Mouse (Mus musculus) ES-E14 (cell line): ENCODE measurements around the gene Mypn. TPM values are rescaled to one million over a fixed set of nuclear protein-coding genes. Genes with fewer than 3 reads are reported as not detected.

Source experiments
- DNase-seq: peaks from one replicate; pipeline ENCODE4 v3.0.0-alpha.2; 2013; ENCODE audit warnings: low read depth, low spot score
- H3K27ac ChIP-seq: 2 replicates; pipeline ENCODE4 v1.5.1; 2012; ENCODE audit warnings: low read depth, mild to moderate bottlenecking, low read length, moderate library complexity, mixed read lengths; ENCODE audit not compliant: poor library complexity, insufficient read depth, severe bottlenecking
- H3K36me3 ChIP-seq: 2 replicates; pipeline ENCODE4 v1.6.1; 2012; ENCODE audit warnings: mild to moderate bottlenecking, low read length, moderate library complexity, mixed read lengths; ENCODE audit not compliant: control insufficient read depth, poor library complexity, insufficient read depth, severe bottlenecking
- H3K4me1 ChIP-seq, 2 experiments: fragments of 150-350 bp in 1 of 2; sonication (generic) in 1 of 2; 2 replicates each; pipeline ENCODE4 v1.6.1; 2012; ENCODE audit warnings: low read length in 2 of 2, mild to moderate bottlenecking in 1 of 2, mixed read lengths in 1 of 2; ENCODE audit not compliant: control insufficient read depth in 2 of 2, insufficient read depth in 2 of 2, poor library complexity in 1 of 2
- H3K4me3 ChIP-seq, 2 experiments: fragments of 150-350 bp in 1 of 2; sonication (generic) in 1 of 2; 2 replicates each; pipeline ENCODE4 v1.5.1; 2012; ENCODE audit warnings: low read length in 2 of 2, low read depth in 1 of 2, mild to moderate bottlenecking in 1 of 2, mixed read lengths in 1 of 2; ENCODE audit not compliant: insufficient read depth in 1 of 2, poor library complexity in 1 of 2, severe bottlenecking in 1 of 2
- H3K9ac ChIP-seq: 2 replicates; pipeline ENCODE4 v1.6.1; 2012; ENCODE audit warnings: low read depth, mild to moderate bottlenecking, low read length, mixed read lengths; ENCODE audit not compliant: poor library complexity, insufficient read depth, severe bottlenecking
- H3K9me3 ChIP-seq: fragments of 150-350 bp; sonication (generic); 2 replicates; pipeline ENCODE4 v1.6.1; 2012; ENCODE audit warnings: low read depth, mild to moderate bottlenecking, low read length; ENCODE audit not compliant: control insufficient read depth, insufficient read depth
- CHD2 ChIP-seq: IDR thresholded peaks from 2 replicates; pipeline ENCODE4 v1.6.1; 2014; ENCODE audit warnings: mild to moderate bottlenecking, low read depth, low read length, inconsistent platforms
- HCFC1 ChIP-seq: IDR thresholded peaks from 2 replicates; pipeline ENCODE4 v1.6.1; 2012; ENCODE audit warnings: low read length, inconsistent platforms, borderline replicate concordance; ENCODE audit not compliant: insufficient read depth
- MAFK ChIP-seq: IDR thresholded peaks from 2 replicates; pipeline ENCODE4 v1.6.1; 2014; ENCODE audit warnings: mild to moderate bottlenecking, low read depth, low read length, inconsistent platforms; ENCODE audit not compliant: insufficient read depth
- ZC3H11A ChIP-seq: IDR thresholded peaks from 2 replicates; pipeline ENCODE4 v1.6.1; 2012; ENCODE audit warnings: low read depth, mild to moderate bottlenecking, inconsistent platforms, low read length, borderline replicate concordance
- ZNF384 ChIP-seq: IDR thresholded peaks from 2 replicates; pipeline ENCODE4 v1.6.1; 2012; ENCODE audit warnings: low read depth, low read length, inconsistent platforms
- in situ Hi-C, 2 experiments: fragments of 600-800 bp; cut with MboI; formaldehyde crosslinking; loops; one replicate each; pipeline ENCODE4 v1.15.1; 2025; ENCODE audit warnings: low sequenced_read_pairs in 2 of 2, inconsistent platforms in 1 of 2; ENCODE audit not compliant: unreplicated experiment in 2 of 2
- total RNA-seq: library from RNA; depleted of rRNA; stranded (reverse); fragments of 300-350 nt; gene quantifications from 2 replicates; pipeline ENCODE4 v1.2.3, GENCODE M21; 2012

Gene Mypn
- total RNA-seq, 1 experiment = 1.1 TPM

DNA sequence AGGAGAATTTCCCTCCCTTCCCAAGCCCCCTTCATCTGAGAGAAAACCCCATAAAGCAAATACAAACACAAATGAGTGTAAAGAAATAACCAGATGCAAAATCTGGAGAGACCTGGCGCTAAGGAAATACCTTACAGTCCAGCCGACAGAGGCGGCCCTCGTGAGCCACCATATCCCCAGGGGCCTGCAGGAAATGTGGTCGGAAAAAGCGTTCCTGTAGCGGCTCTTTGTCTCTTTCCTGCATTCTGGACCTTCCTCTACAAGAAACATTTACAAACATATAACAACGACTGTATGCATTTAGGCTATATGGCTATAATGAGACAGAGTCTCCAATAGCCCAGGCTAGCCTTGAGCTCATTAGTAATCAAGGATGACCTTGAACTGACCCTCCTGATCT lies 80.6 kb downstream of the Mypn start:
- Histone ChIP-seq H3K4me3 (no peak overlapping the region), H3K9me3 (no peaks in the 10 kb centered on the region), H3K9ac (no peak overlapping the region), H3K27ac (no peak overlapping the region), H3K4me1 (no peaks in the 10 kb centered on the region; a peak in 1 of 4 replicates), H3K36me3 (no peaks in the 10 kb centered on the region)
- no peak for DNase-seq
- TF ChIP-seq HCFC1 = no peak
- no peak for TF ChIP-seq MAFK
- TF ChIP-seq ZNF384 = no peak
- no peak for TF ChIP-seq ZC3H11A
- TF ChIP-seq CHD2 = no peak
- in situ Hi-C loops = no loop called here

DNA sequence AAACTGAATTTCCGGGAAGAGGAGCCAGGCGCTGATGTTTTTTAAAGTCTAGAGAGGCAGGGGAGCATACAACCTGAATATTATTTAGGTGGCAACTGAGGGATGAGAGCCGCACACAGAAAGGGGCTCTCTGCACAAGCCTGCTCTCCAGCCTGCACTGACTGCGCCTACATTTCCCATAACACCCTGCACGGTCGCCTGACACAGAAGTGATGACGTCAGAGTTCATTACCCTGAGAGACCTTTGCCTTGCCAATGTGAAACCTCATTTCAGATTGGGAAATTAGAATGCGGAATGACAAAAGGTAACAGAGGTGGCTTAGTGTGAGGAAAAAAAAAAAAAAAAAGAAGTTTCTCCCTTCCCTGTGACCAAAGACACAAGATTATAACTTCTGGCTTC lies 81.2 kb downstream of the Mypn start:
- in situ Hi-C loops = no loop called here
- no peaks in the 10 kb centered on the region for H3K36me3 ChIP-seq
- no peak overlapping the region for H3K9ac ChIP-seq
- no peak overlapping the region; a peak in 1 of 4 replicates for H3K4me3 ChIP-seq
- no peak overlapping the region for H3K27ac ChIP-seq
- H3K9me3 ChIP-seq = no peaks in the 10 kb centered on the region
- no peak for TF ChIP-seq ZC3H11A
- TF ChIP-seq ZNF384 = no peak
- peak; percentile 92 for TF ChIP-seq HCFC1
- no peak for TF ChIP-seq CHD2
- no peaks in the 10 kb centered on the region; a peak in 1 of 4 replicates for H3K4me1 ChIP-seq
- peak; percentile 49 for DNase-seq

GRCm38 (mm10) chr10:63121961-63122360 lies 81.8 kb downstream of the Mypn start:
- no peak for TF ChIP-seq CHD2
- TF ChIP-seq HCFC1 = no peak
- TF ChIP-seq MAFK = no peak
- no peak for TF ChIP-seq ZNF384
- TF ChIP-seq ZC3H11A = no peak

DNA sequence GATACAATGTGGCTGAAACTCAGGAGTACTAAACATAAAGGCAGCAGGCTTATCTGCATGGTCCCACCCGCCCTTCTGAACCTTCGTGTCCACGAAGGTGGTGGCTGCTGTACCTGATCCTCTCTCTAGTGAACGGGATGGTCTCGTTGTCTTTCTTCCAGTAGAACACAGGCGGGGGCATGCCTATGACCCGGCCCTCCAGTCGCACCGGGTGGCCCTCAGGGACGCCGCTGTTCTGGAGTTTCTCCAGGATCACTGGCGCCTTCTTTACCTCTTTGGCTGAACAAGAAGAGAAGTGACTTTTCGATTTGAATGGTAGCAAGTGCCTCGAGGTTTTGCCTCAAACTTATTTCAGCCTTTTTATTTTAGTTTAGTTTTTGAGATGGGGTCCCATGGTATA lies 83.8 kb downstream of the Mypn start:
- Histone ChIP-seq H3K9me3 (no peaks in the 10 kb centered on the region), H3K27ac (no peak overlapping the region), H3K4me1 (no peaks in the 10 kb centered on the region; a peak in 1 of 4 replicates), H3K4me3 (peak overlapping the region in 1 of 2 experiments; percentile 49; a peak in 1 of 4 replicates), H3K9ac (no peak overlapping the region), H3K36me3 (no peaks in the 10 kb centered on the region)
- TF ChIP-seq CHD2 (no peak), ZNF384 (no peak), ZC3H11A (no peak), MAFK (no peak)
- in situ Hi-C loops = no loop called here
- no peak for DNase-seq

More at GRCm38 (mm10) chr10:63121961-63122360, 81.8 kb downstream of the Mypn start:
- H3K4me3 ChIP-seq = no peak overlapping the region
- no peak overlapping the region for H3K9ac ChIP-seq
- no peak for DNase-seq
- no peak overlapping the region for H3K27ac ChIP-seq
- no peaks in the 10 kb centered on the region; a peak in 1 of 4 replicates for H3K4me1 ChIP-seq
- in situ Hi-C loops = no loop called here
- no peaks in the 10 kb centered on the region for H3K9me3 ChIP-seq
- H3K36me3 ChIP-seq = no peaks in the 10 kb centered on the region

DNA sequence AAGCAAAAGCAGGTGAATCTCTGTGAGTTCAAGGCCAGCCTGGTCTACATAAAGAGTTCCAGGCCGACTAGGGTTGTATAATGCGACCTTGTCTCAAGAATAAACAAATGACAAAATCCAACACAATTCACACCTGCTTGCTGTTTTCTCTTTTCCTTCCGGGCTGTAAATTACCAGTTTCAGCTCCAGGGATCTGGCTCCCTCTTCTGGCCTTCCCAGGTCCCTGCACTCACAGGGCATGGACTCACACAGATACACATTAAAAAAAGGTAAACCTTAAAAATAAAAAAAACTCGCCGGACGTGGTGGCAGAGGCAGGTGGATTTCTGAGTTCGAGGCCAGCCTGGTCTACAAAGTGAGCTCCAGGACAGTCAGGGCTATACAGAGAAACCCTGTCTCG lies 86.2 kb downstream of the Mypn start:
- DNase-seq = no peak
- no peak overlapping the region for H3K4me3 ChIP-seq
- no peak overlapping the region for H3K9ac ChIP-seq
- H3K9me3 ChIP-seq = peaks cover under 1% of the 10 kb centered on the region; the same call in 1 of the 2 replicates
- 0 out of 2 replicates have a peak, but pooled peaks have one; percentile 38 for TF ChIP-seq ZNF384
- no peak for TF ChIP-seq ZC3H11A
- no peaks in the 10 kb centered on the region; a peak in 1 of 4 replicates for H3K4me1 ChIP-seq
- in situ Hi-C loops = no loop called here
- H3K27ac ChIP-seq = no peak overlapping the region
- no peaks in the 10 kb centered on the region for H3K36me3 ChIP-seq
